Mouse (Mus musculus) E14TG2a.4 (cell line): Measurements from ENCODE around the gene Golga2.

Source experiments
- CTCF ChIP-seq: conservative IDR thresholded peaks from 2 replicates; pipeline ENCODE4 v1.5.1; 2014; ENCODE audit warnings: low read length
- NANOG ChIP-seq: IDR thresholded peaks from 2 replicates; pipeline ENCODE4 v1.6.1; 2014; ENCODE audit warnings: borderline replicate concordance, low read length, mixed read lengths
- POU5F1 ChIP-seq: IDR thresholded peaks from 2 replicates; pipeline ENCODE4 v1.6.1; 2014; ENCODE audit warnings: low read length, borderline replicate concordance

DNA sequence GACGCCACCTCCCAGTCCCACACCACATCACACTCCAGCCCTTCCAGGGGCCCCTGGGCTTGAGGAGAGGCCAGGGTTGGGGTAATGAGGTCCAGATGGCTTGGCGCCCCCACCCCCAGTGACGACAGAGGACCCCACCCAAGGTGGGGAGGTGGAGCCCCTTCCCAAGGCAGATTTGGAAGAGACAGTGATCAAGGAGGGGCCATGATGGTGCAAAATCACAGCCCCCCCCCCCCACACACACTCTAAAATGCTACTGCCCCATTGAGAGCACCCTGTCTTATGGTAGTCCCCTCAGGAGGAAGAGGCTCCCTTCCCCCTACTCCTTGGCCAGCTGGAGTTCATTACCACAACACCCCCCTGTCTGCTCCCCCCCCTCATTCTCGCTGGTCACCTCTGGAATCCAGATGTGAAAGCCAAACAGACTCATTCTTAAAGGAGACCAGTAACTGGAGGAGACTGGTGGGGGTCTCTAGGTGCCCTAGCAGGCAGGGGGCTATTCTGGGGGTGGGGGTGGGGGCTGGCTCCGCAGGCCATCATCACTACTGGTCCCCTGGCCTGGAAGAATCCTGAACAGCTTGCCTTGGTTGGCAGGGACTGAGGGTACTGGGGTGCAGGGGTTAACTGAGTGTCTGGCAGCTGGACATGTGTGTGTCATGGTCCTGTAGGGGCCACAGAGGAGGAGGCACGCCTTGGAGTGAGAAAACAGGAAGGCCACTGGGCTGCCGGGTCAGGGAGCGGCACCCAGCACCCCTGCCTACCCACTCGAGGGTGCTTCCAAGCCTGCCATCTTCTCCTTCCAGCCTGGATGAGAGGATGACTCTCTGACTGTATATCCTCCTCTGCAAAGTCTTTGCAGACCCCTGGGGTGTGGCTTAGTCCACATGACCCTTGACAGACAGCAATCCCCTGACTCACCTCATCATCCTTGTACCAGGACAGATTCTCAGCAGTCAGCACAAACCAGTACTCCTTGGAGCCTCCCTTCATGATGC is 32.7 kb downstream of the Golga2 start:
- TF ChIP-seq CTCF: no peak
- no peak for TF ChIP-seq NANOG
- TF ChIP-seq POU5F1: no peak
